Mouse (Mus musculus) bone marrow, adult 2 months (tissue): ENCODE results near the gene Fam110a.

Experiments used
- CTCF ChIP-seq: fragments of 200-500 bp; IDR thresholded peaks from 2 replicates; pipeline ENCODE4 v1.5.1; 2011; ENCODE audit warnings: low read length, control low read depth; ENCODE audit not compliant: control insufficient read depth, insufficient read depth
- POLR2A ChIP-seq: fragments of 200-500 bp; IDR thresholded peaks from 2 replicates; pipeline ENCODE4 v1.6.1; 2011; ENCODE audit warnings: low read depth, mild to moderate bottlenecking, control low read depth, low read length, borderline replicate concordance; ENCODE audit not compliant: control insufficient read depth

- TF ChIP-seq CTCF (no peak), POLR2A (no peak)
Measured at GRCm38 (mm10) chr2:151998932-151999331, 18.9 kb upstream of the Fam110a start.
